Mouse (Mus musculus) stomach, embryonic 16.5 days (tissue): ENCODE measurements around the gene Dvl2. TPM values are rescaled to one million over a fixed set of nuclear protein-coding genes. Genes with fewer than 3 reads are reported as not detected.

ENCODE experiments used
- ATAC-seq: fragments of 200-750 bp; cut with Nextera tagmentation; 2 replicates; pipeline ENCODE4 v1.8.0; 2017; ENCODE audit warnings: moderate number of reproducible peaks, moderate TSS enrichment; ENCODE audit not compliant: insufficient read depth, low FRiP score
- H3K27ac ChIP-seq: fragments of 300-500 bp; sonication (generic); 2 replicates; pipeline ENCODE4 v1.5.1; 2014; ENCODE audit warnings: low read length
- H3K27me3 ChIP-seq: fragments of 300-500 bp; sonication (generic); 2 replicates; pipeline ENCODE4 v1.6.1; 2014; ENCODE audit warnings: low read length, control low read depth, mixed read lengths; ENCODE audit not compliant: control insufficient read depth, insufficient read depth
- H3K36me3 ChIP-seq: fragments of 300-500 bp; sonication (generic); 2 replicates; pipeline ENCODE4 v1.6.1; 2014; ENCODE audit warnings: low read length; ENCODE audit not compliant: control insufficient read depth, insufficient read depth
- H3K4me1 ChIP-seq: fragments of 300-500 bp; sonication (generic); 2 replicates; pipeline ENCODE4 v1.6.1; 2014; ENCODE audit warnings: low read length, control low read depth, mixed read lengths; ENCODE audit not compliant: control insufficient read depth, insufficient read depth
- H3K4me2 ChIP-seq: fragments of 300-500 bp; sonication (generic); 2 replicates; pipeline ENCODE4 v1.6.1; 2014; ENCODE audit warnings: low read depth, low read length, mixed read lengths
- H3K4me3 ChIP-seq: fragments of 300-500 bp; sonication (generic); replicated peaks from 2 replicates; pipeline ENCODE4 v1.5.1; 2014; ENCODE audit warnings: mild to moderate bottlenecking, low read length
- H3K9ac ChIP-seq: fragments of 300-500 bp; sonication (generic); 2 replicates; pipeline ENCODE4 v1.6.1; 2014; ENCODE audit warnings: low read length
- H3K9me3 ChIP-seq: fragments of 300-500 bp; sonication (generic); replicated peaks from 2 replicates; pipeline ENCODE4 v1.6.1; 2016; ENCODE audit warnings: low read length, control low read depth; ENCODE audit not compliant: control insufficient read depth
- WGBS: fragments of 180-500 bp; shearing (Covaris S2); extraction: QIAGEN DNeasy Blood & Tissue Kit; methylation state at CpG from one replicate; pipeline ENCODE4 v1.1.7; 2014; 5-methylcytosine and 5-hydroxymethylcytosine counted together
- polyA plus RNA-seq: library from polyadenylated mRNA; unstranded; fragments of >200 nt; fragmentation: Nextera tagmentation; extraction: Ambion mirVana; gene quantifications from 2 replicates; pipeline ENCODE4 v1.2.1, GENCODE M21; 2015

Gene Dvl2
- polyA plus RNA-seq, 1 experiment from 2014 or later: 22.3 TPM

DNA sequence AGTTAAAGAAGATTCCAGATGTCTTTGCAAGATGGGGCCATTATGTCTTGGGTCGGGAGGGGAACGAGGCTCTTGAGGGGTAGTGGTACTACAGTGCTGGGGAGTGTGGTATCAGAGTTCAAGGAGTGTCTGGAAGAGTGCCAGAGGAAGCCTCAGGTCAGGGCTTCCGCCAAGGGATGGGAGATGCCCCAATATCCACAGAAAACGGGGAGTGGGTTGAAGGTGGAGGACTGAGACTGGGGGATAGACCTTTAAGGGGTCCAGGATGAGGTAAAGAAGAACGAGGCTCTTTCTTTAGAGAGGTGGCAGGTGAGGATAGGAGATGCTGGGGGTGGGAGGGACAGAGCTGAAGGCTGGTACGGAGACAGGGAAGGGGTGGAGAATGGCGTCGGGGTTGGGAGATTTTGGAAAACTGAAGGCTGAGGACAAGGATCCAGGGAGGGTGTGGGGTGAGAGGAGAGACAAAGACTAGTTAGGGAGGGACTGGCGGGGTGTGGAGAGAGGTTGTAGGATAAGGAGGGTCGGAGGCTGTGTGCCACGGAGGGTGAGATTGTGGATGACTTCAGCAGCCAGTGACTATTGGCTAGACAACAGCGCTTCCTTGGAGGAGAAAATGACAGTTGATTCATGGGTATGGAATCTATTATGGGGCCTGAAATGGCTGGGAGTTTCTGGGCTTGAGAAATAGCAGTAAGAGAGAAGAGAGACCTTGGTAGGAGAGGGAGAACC is 28.2 kb downstream of the Dvl2 start:
- no peaks in the 10 kb centered on the region for H3K9me3 ChIP-seq
- H3K9ac ChIP-seq: peak overlapping the region; percentile 47
- H3K4me1 ChIP-seq: peaks cover 44% of the 10 kb centered on the region
- H3K27ac ChIP-seq: peak overlapping the region; percentile 43
- peak overlapping the region; percentile 65 for H3K4me2 ChIP-seq
- H3K4me3 ChIP-seq: peak overlapping the region; percentile 32
- no peaks in the 10 kb centered on the region for H3K27me3 ChIP-seq
- 20% methylated on average over 12 of the region's 12 CpGs for WGBS
- ATAC-seq: peak; percentile 4
- H3K36me3 ChIP-seq: no peaks in the 10 kb centered on the region

DNA sequence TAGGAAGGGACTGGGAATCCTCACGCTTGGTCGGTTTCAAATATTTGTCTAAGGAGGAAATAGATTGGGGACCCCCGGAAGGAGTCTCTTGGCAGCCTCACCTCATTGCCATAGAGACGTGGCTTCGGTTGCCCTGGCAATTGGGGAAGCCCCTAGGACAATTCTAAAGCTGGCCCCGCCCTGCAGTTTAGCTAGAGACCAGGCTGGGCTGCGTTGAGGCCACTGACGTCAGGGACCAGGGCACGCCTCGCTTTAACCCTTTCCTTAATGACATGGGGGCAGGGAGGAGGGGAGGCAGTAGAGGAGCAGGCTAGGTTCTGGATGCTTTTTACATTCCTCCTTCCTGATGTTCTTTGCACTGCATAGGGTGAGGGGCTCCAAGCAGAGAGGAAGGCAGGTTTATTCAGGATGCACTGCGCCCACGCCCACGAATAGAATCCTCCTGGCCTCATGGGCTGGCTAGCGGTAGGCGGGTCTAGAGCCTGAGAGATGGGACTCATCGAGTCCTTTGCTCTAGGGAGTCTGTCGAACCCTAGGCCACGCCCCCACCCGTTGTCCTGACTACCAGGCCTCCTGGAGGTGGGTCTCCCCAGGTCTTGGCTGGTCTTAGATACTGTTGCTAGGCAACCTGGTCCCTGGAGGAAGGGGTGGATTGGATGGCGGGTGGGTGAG is 28.9 kb downstream of the Dvl2 start:
- H3K9ac ChIP-seq: no peak overlapping the region; the same call in 1 of the 2 replicates
- peak overlapping the region; percentile 65 for H3K4me2 ChIP-seq
- H3K27me3 ChIP-seq: no peaks in the 10 kb centered on the region
- peak; percentile 81 for ATAC-seq
- no peaks in the 10 kb centered on the region for H3K9me3 ChIP-seq
- peaks cover 43% of the 10 kb centered on the region for H3K4me1 ChIP-seq
- WGBS: 2% methylated on average over 20 of the region's 20 CpGs
- peak overlapping the region; percentile 32 for H3K4me3 ChIP-seq
- no peaks in the 10 kb centered on the region for H3K36me3 ChIP-seq
- H3K27ac ChIP-seq: peak overlapping the region; percentile 43

DNA sequence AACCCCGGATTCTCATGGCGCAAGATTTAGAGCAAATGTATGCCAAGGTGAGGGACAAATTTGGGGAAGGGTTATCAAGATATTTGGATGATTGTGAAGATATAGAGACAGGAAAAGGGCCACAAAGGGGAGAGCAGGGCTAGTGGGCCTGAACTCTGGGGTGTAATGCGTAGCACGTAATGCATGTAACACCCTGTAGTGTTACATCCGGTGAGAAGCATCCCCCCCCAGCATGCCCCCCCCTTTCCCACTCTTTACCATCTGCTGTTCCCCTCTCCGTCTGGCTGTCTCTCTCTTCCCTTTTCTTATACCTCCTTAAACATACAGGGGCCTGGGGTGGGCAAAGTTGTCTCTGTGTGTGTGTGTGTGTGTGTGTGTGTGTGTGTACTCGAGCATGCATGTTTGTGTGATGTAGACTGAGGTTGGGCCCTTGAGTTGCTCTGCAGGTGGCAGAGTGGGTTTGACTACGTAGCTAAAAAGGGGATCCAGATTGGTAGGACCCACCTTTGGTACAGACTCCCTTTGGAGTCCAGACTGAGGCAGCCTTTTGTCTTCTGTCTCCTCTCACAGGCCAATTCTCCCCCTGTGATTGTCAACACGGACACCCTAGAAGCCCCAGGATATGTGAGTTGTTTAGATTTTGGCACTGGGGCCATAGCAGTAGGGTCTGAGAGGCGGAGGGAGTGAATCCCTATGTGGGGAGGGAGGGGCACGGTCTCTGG is 29.6 kb downstream of the Dvl2 start:
- Histone ChIP-seq H3K36me3 (no peaks in the 10 kb centered on the region), H3K4me1 (peaks cover 43% of the 10 kb centered on the region), H3K27ac (0 out of 2 replicates have a peak overlapping the region, but pooled peaks have one; percentile 43), H3K4me3 (peak overlapping the region; percentile 32), H3K27me3 (no peaks in the 10 kb centered on the region), H3K9ac (no peak overlapping the region; the same call in 1 of the 2 replicates), H3K4me2 (peak overlapping the region; percentile 65), H3K9me3 (no peaks in the 10 kb centered on the region)
- ATAC-seq: no peak
- 39% methylated on average over 11 of the region's 11 CpGs for WGBS

DNA sequence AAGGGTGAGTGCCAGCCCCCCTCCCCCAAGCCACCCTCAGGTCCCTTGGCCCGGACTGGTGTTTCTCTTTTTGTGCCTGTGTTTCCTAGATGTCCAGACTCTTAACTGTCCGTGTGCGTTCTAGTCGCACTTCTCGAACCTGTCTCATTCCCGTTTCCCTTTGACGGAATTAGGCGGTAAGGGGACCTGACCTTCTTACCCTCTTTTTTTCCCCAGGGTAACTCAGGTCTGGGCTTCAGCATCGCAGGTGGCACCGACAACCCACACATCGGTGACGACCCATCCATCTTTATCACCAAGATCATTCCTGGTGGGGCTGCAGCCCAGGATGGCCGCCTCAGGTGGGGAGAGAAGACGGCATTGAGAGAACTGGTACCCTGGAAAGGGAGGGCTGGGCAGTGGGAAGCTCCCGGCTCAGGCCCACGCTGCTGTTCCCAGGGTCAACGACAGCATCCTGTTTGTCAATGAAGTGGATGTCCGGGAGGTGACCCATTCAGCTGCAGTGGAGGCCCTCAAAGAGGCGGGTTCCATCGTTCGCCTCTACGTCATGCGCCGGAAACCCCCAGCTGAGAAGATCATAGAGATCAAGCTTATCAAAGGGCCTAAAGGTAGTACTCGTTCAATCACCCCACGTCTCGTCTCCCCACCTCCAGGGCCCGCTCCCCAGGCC is 30.4 kb downstream of the Dvl2 start:
- Histone ChIP-seq H3K4me3 (no peak overlapping the region), H3K9me3 (no peaks in the 10 kb centered on the region), H3K27me3 (no peaks in the 10 kb centered on the region), H3K4me1 (peaks cover 39% of the 10 kb centered on the region), H3K36me3 (no peaks in the 10 kb centered on the region), H3K9ac (no peak overlapping the region), H3K27ac (no peak overlapping the region), H3K4me2 (no peak overlapping the region)
- 91% methylated on average over 28 of the region's 28 CpGs for WGBS
- no peak for ATAC-seq

DNA sequence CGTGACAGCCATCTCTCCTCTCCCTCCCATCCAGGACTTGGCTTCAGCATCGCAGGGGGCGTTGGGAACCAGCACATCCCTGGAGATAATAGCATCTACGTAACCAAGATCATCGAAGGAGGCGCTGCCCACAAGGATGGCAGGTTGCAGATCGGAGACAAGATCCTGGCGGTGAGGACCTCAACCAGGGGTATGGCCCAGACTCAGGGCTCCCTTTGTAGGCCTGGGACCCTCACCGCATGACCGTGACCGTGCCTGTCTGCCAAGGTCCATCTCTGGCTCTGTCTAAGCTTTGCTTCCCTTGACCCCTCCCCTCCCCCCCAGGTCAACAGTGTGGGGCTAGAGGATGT is 30.9 kb downstream of the Dvl2 start:
- Histone ChIP-seq H3K27ac (no peak overlapping the region), H3K9ac (no peak overlapping the region), H3K9me3 (no peaks in the 10 kb centered on the region), H3K4me1 (peaks cover 34% of the 10 kb centered on the region), H3K4me2 (no peak overlapping the region), H3K27me3 (no peaks in the 10 kb centered on the region), H3K4me3 (no peak overlapping the region), H3K36me3 (no peaks in the 10 kb centered on the region)
- no peak for ATAC-seq
- WGBS: 97% methylated on average over 11 of the region's 11 CpGs

DNA sequence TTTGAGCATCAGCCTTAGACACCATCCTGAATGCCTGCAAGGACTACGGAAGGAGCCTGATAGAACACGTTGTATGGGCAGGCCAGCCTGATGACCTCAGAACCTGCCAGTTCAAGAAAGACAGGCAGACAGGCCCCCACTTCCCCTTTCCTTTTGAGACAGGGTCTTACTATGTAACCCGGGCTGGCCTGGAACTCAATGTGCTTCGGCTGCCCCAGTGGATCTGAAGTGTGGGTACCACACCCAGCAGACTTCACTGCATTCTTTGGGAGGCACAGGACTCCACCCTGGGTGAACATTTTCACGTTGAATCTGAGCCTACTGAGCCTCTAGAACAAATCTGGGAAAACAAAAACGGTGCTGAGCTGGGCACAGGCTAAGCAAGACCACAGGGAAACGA is 37.8 kb downstream of the Dvl2 start:
- WGBS: 68% methylated on average over 7 of the region's 7 CpGs
- ATAC-seq: no peak
- Histone ChIP-seq H3K9ac (no peak overlapping the region), H3K27ac (no peak overlapping the region), H3K4me2 (no peak overlapping the region), H3K36me3 (no peaks in the 10 kb centered on the region), H3K4me1 (no peaks in the 10 kb centered on the region), H3K4me3 (no peak overlapping the region), H3K27me3 (no peaks in the 10 kb centered on the region), H3K9me3 (no peaks in the 10 kb centered on the region)

DNA sequence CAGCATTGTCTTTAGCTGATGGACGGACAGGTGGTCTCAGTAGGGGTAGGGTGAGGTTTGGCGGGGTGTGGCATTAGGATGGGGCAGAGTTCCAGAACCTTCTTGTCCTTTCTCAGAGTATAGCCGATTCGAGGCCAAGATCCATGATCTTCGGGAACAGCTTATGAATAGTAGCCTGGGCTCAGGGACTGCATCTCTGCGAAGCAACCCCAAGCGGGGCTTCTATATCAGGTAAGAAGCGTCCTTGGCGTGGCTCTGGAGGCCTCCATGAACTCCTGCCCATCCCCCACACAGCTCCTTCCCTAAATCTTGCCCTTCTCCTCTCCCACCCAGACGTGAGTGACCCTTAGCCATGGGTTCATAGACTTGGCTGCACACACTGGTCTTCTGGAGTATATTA is 39.2 kb downstream of the Dvl2 start:
- Histone ChIP-seq H3K9ac (no peak overlapping the region), H3K4me1 (no peaks in the 10 kb centered on the region), H3K4me3 (no peak overlapping the region), H3K4me2 (no peak overlapping the region), H3K27ac (no peak overlapping the region), H3K9me3 (no peaks in the 10 kb centered on the region), H3K27me3 (no peaks in the 10 kb centered on the region), H3K36me3 (no peaks in the 10 kb centered on the region)
- WGBS: 91% methylated on average over 10 of the region's 10 CpGs
- no peak for ATAC-seq

DNA sequence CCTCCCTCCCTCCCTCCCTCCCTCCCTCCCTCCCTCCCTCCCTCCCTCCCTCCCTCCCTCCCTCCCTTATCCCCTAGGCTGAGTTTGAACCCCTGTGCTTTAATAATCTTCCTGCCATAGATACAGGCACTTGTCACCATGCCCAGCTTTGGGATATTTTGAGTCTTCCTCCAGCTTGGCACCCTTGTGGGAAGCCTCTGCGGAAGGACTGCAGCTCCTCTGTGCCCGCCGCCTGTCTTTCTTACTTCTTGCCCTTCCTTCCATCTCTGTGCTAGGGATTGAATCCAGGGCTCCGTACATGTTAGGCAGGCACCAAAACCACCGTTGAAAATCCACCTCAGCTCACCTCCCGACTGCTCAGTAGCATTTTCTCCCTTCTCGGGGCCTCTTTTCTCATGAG is 39.8 kb downstream of the Dvl2 start:
- no peak for ATAC-seq
- 83% methylated on average over 7 of the region's 7 CpGs for WGBS
- no peak overlapping the region for H3K9ac ChIP-seq

More for the DNA sequence above, 39.8 kb downstream of the Dvl2 start:
- no peak overlapping the region for H3K4me2 ChIP-seq
- H3K9me3 ChIP-seq: no peaks in the 10 kb centered on the region
- no peak overlapping the region for H3K27ac ChIP-seq
- no peaks in the 10 kb centered on the region for H3K4me1 ChIP-seq
- H3K27me3 ChIP-seq: no peaks in the 10 kb centered on the region
- H3K36me3 ChIP-seq: no peaks in the 10 kb centered on the region
- no peak overlapping the region for H3K4me3 ChIP-seq
